Mouse (Mus musculus) spleen, adult 2 months (tissue): ENCODE measurements around the gene Olfr507.

Source experiments
- CTCF ChIP-seq: fragments of 200-500 bp; IDR thresholded peaks from 2 replicates; pipeline ENCODE4 v1.5.1; 2011; ENCODE audit warnings: mild to moderate bottlenecking, inconsistent platforms; ENCODE audit not compliant: insufficient read depth, insufficient read length, insufficient replicate concordance; ENCODE audit errors: extremely low read depth
- POLR2A ChIP-seq: fragments of 200-500 bp; IDR thresholded peaks from 2 replicates; pipeline ENCODE4 v1.6.1; 2011; ENCODE audit warnings: low read depth, low read length, inconsistent platforms

DNA sequence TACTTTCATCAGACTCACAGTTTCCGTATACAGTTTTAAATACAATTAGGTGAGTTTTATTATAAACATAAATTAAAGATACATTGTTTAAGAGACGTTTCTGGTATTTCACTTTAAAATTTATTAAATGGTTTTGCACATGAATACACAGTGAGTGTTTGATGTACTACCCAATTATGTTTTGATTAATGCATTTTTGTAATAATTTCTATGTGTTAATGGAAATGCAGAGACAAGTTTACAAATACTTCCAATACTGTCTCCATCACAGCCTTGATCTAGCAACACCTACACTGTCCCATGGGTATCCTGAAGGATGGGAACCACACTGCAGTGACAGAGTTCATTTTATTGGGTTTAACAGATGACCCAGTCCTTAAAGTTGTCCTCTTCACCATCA is at the start of gene Olfr507:
- TF ChIP-seq CTCF (no peak), POLR2A (no peak)
